Mouse (Mus musculus) MN1 (cell line): Measurements from ENCODE around the gene Tchp.

Experiments used
- DNase-seq: peaks from one replicate; pipeline ENCODE4 v3.0.0-alpha.2; 2016; ENCODE audit warnings: low spot score

The Tchp gene

DNA sequence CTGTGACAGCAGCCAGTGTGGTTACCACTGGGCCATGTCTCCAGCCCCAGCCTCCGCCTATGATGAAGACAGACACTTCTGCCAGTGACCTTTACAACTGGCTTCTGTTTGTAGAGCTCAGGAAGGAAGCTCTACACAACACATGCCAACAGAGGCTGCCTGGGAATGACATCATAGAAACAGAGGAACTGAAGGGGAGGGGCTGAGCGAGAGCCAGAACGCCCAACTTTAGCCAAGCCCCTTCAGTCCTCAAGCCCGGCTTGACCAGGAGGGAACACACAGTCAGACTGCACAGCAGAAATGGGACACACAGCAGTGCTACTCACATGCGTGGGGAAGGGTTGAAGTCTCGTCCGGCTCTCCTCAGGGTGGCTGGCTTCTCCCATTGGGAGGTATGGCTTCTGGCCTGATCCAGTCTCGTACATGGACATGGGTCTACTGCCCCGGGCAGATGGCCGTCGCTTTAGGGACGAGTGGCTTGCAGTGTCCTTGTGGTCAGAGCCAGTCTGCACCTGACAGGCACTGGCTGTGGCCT, 31.2 kb downstream of the Tchp start:
- DNase-seq, result peak; percentile 14

DNA sequence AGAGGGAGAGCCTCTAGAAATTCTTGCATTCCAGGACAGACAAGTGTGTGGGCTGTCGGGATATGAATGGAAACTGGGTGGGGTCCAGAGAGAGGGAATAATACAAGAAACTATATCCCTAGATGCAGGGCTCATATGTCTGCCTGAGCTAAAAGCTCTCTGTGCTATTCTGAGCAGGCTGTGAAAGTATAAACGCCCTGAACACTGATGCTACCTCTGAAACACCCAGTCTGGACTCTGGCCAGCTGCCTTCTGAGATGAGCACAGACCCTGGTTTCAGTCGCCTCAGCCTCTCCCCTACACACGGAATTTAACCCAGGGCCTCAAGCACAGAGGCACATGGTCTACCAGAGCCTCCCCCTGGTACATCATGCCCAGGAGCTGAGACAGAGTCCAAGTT, 33.0 kb downstream of the Tchp start:
- DNase-seq, result no peak

DNA sequence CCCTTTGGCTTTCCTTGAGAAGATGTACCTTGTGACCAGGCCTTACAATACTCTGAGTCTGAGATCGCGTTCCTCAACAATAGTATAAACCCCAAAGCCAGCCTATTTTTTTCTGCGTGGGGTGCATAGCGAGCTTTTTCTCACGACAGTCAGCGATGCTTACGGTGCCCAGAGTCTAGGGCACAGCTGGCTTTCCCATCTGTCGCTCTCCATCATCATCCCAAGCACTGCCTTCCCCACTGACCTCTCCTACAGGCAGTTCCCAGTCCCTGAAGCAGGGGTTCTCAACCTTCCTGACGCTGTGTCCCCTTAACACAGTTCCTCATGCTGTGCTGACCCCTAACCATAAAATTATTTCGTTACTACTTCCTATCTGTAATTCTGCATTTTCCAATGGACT, 35.0 kb downstream of the Tchp start:
- DNase-seq, result no peak

DNA sequence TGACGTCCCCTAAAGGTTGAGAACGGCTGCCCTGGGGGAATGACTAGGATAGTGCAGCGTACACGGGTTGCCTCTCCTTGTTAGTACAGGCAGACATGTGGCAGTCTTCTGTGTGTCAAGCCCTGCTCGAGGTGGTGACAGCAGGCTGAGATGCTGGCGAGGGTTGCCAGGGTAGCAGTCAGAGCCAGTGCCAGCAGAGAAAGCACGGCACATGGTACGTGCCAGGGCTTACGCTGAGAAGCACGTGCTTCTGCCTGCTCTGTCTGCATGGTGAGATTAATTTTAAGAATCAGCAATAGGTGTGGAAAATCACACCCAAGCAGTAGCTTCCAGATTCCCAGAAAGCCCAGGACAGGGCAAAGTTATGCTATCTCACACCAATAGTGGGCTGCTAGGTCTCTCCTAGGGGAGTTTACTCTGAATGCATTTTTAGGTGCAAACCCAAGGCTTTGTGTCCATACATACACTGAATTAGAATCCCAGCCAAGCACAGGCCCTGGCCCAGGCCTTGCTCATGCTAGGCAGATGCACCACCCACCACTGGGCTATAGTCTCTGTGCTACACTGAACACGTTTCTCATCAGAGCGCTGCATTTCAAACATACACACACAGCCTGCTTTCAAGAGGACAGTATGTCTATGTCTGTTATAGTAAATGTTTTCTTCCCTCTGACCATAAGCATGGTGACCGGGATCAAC, 35.6 kb downstream of the Tchp start:
- no peak for DNase-seq

DNA sequence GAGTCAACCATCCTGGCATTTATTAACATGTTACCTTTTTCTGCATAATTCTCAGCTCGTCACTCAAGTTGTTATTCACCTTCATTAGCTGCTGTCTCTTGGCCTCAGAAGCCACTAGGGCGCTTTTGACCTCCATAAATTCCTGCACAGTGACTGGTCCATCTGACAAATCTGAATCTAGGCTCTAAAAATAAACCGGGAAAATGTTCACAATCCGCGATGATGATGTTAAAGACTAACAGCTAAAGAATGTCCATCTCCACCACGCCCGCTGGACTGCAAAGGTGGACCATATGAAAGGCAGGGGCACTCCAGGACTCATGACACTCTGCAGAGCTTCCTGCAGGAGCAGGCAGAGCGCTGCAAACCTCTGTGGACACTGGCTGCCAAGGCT, 36.1 kb downstream of the Tchp start:
- no peak for DNase-seq

DNA sequence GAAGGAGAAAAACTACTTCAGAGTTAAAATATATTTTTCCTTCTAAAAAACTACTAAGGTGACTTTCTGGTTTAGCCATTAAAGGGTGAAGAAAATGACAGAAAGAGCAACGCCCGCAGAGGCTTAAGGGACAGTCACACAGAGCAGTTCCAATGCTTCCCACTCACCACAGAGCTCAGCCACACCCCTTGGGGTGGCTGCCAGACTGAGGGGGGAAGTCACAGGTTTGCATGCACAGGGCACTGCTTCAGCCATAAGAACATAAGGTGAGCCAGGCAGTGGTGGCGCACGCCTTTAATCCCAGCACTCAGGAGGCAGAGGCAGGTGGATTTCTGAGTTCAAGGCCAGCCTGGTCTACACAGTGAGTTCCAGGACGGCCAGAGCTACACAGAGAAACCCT, 38.0 kb downstream of the Tchp start:
- DNase-seq, result no peak

DNA sequence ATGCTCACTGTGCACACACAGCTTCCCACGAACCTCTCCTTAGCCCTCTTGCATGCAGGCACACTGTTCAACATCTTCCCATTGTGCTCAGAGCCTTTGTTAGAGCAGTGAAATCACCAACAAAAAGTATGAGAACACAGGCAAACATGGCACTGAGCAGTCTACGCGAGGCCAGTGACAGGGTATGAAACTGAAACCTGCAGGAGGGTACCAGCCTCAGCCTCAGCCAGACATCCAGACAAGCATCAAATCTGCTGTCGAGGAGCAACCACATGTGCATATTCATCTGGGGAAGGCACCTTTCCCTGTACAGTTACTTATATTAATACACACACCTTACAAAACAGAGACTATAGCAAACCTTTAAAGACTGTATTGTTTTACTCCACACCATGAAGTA, 39.3 kb downstream of the Tchp start:
- no peak for DNase-seq

DNA sequence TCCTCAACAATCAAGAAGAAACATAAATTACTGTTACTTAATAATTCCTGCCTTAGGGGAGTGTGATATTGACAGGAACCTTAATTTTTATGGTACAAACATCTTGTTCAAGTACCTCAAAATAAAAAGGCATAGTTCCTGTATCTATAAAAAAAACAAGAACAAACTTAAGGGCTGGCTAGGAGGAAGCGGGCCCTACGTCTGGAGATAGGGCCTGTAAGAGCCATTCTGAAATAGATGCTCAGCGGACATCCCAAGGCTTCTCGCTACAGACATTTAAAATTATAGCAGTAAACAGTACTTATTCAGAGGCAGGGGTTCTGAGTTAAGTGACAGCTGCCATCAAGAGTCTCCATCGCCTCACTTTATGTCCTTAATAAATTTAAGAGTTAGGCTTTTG, 40.0 kb downstream of the Tchp start:
- no peak for DNase-seq

DNA sequence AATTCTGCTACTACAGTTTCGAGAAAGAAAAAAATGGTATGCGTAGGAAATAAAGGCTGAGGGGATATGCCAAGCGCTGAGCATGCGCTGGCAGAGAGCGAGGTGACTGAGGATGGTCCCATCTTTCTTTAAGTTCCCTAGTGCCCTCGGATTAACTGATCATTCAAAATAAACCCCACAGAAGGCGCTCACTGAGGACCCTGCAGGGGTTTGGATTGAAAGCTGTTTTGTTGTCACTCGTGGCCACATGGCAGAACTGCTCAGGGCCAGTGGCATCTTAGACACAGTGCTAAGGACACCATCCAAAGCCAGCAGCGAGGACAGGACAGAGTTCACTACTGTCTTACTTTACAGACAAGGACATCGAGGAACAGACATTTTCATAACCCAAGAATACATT, 42.8 kb downstream of the Tchp start:
- no peak for DNase-seq

DNA sequence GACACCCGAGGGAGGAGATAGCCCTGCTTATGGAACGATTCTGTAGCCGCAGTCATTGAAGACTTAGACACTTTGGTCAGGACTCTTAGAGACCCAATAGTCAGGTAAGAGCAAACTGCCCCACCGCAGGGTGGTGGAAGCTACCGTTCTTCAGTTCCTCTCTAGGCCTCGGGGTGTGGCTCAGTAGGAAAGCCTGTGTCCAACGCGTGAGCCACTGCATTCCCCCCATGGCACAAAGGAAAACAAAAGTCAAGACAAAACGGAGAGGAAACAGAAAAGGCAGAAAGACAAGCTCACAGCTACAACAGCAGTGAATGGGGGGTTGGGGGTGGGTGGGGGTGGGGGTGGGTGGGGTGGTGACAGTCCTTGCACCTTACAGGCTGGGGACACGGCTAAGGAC, 44.8 kb downstream of the Tchp start:
- no peak for DNase-seq

DNA sequence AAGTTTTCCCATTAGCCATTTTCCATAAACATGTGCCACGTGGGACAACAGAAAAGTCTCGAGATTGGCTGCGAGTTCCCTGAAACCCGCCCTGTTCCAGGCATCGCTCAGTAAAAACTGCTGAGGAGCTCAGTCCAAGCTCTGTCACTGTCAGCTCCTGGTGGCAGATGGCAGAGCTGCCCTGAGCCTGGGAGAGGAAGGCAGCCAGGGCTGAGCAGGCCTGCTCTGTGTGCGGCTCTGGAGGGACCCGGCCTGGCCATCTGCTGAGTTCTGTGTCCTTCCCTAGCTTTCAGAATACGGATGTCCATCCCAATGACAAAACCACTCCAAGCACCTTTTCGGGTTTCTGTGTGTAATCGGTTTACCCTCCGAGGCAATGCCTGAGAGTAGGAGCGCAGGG, 45.8 kb downstream of the Tchp start:
- no peak for DNase-seq

DNA sequence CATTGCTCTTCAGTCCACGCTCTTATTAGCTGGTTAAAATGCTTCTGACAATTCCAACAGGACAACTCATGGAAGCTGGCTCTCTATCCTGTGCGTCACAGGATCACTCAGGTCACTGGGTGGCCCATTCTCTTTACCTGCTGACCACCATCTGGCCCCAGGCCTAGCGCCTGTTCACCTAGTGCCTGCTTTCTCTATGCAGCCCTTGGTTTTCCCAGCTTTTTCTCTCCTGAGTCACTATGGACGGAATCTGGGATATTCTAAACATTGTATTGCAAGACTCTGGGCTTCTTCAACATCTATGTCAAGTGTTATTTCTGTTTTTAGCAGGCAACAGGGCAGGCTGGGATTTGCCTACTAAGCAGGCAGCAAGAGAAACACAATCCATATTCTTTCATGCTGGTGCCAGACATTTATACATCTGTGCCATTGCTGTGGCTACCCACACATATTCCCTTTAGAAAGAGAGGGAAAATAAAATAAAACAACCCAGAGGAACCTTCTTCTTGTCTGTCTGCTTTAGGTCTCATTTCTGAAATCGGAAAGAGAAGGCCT, 52.1 kb downstream of the Tchp start:
- DNase-seq, result no peak

DNA sequence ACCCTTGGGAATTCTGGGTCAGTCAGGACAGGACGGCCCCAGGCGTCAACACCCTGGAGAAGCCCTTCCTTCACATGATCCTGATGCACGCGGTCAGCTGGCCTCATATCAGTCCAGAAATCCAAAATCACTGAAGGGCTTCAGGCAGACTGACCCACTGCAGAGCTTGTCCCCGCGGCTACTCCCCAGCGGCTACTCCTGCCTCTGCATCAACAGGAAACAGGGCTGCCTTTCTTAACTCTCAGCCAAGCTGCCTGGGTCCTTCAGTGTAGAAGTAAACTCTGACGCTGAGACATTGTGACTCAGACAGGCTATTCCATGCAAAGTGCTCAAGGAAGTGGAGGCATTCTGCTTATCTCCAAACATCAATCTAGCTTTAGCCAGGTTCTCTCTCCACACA, 54.4 kb downstream of the Tchp start:
- DNase-seq, result no peak

DNA sequence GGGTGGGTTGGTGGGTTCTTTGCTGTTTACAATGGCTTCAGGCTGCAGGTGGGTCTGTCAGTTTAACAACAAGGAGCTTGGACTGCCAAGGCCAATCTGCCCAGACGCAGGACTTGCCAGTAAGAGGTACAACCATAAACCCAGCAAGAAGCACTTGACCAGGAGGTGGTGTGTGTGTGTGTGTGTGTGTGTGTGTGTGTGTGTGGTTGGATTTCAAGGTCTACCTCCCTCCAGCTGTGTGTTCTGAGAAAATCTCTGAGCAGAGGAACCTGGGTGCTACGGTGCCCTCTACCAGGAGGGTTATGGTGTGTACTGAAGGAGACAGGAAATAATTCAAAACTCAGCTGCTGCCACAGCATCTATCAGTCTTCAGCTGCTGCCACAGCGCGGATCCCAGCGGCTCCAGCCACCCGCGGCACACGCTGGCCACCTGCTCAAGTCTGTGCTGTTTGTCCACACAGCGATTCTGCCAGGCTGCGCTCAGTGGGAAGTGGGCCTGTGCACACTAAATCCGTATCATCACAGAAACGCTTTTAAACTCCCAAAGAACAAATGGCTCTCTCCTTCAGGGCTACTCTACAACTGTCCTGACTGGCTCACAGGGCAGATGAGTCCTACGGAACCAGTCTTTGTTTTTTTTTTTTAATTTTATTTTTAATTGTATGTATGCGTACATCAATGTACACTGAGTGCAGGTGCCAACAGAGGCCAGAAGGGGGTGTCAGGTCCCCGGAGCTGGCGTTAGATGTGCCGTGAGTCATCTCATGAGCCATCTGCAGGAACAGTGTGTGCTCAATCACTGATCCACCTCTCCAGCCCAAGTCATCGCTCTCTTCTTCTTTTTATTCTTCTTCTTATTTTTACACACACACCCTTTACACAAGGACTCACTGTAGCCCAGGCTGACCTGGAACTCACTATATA, 57.5 kb downstream of the Tchp start:
- DNase-seq, result no peak

DNA sequence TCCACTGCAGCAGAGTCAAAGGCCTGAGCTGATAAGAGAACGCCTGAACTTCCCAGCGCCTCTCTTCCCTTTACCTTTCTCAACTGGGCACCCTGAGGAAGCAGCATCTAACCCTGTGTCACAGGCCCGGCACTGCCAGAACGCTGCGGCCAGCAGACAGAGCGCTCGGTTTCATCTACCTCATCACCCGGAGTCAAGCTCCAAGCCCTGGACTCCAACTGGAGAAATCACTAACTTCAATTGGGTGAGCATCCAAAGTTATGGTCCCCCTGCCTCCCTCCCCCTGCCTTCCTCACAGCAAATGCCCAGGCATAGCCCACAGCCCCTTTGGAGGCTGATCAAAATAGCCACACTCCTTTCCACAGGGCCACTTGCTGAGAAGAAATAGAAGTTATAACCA, 59.1 kb downstream of the Tchp start:
- no peak for DNase-seq

DNA sequence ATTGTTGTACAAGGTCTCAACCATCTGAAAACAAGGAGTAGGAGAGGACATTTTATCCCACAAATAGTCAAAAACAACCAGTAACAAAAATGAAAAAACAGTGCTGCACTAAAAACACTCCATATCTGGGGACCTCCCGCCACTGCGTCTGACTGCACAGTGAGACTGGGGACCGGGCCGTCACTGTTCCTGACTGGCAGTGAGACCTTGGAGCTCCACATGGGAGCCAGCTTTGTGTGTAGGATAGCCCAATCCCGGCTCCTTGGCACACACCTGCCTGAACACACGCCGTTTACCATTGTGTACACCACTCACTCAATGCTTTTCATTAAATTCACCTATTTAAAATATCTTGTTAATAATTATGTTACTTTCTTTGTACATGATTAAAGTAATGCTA, 59.6 kb downstream of the Tchp start:
- DNase-seq, result no peak

DNA sequence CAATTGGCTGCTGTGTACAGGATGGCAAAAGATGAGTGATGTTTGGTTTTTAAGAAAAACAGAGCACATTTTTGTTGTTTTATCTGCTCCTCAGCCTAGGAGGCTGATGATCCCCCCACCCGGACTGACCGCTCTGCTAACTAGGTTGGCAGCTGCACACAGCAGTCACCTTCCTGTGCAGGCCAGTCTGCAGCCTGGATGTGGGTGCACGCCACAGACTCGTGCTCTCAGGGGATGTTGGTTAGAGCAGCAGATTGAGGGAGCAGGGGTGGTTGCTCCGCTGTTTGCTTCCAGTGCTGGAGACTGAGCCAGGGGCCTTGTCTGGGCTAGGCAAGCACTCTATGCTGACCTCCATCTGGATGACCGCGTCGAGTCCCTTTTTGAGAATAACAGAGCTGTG, 62.2 kb downstream of the Tchp start:
- DNase-seq, result no peak

DNA sequence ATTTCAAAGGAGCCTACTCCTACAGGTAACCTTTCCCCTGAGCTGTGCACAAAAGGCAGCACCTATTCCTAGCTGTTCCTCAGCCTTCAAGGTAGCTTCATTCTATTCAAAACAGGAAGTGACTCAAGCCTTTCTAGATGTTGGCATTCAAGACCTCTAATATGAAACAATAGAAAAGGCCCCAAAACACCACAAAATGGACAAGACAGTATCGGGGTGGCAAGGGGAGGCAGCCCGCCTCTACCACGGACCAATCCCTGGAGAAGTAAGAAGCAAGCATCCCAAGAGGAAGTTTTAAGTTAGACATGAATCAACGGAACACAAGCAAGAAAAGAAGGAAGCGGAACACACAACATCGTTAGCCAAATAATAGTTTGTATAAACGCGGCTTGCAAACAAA, 64.2 kb downstream of the Tchp start:
- no peak for DNase-seq
